Mouse (Mus musculus): Measurements from ENCODE around the gene Wdfy1.

Wdfy1 gene

DNA sequence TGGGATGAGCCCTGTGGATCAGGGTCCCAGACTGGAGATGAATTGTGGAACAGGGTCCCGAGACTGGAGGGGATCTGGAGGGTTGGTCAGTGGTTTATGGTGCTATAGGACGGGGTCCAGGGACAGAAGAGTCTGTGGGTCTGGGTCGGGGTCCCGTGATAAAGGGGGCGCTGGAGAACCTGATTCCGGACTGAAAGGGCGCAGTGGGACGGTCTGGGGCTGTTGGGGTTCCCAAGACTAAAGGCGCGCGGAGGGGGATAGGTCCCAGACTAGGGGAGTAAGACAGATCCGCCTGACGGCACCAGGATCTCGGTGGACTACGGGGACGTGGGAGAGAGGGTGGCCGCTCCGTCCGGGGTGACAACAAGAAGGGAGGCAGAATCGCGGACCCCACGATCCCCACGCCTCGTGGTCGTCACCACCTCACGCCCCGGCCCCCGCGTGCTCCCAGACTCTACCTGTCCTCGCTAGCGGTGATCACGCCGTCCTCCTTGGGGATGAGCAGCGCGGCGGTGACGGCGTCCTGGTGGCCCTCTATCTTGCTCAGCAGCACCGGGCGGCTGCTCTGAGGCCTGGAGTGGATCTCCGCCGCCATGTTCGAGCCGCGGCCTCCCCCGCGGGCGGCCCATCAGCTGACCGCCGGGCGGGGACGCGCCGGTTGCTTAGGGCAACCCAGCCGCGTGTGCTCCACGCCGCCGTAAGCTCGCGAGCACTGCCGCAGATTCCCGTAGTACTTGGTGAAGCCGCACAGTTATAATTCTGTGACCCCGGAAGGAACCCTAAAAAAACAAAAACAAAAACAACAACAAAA is 14.6 kb downstream of the Wdfy1 start:
- DNase-seq (ENCODE audit: extremely low spot score, low spot score) = peak; percentile 76

DNA sequence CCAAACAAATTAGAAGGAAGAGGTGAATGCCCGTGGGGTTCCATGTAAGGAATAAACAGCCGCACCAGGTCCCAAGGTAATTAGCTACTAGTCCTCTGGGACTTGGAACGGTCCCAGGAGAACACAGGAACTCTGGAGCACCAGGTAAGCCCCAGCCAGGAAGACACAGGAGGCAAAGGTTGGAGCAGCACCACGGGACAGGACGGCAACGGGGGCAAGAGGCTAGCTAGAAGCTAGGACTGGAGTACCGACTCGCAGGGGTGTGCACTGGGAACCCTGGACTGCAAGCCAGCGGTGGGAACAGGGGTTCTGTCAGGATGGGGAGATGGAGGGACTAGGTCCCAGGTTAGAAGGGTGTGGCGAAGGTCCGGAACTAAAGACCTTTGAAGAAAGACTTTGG is 15.3 kb downstream of the Wdfy1 start:
- no peak for DNase-seq (ENCODE audit: extremely low spot score, low spot score)

DNA sequence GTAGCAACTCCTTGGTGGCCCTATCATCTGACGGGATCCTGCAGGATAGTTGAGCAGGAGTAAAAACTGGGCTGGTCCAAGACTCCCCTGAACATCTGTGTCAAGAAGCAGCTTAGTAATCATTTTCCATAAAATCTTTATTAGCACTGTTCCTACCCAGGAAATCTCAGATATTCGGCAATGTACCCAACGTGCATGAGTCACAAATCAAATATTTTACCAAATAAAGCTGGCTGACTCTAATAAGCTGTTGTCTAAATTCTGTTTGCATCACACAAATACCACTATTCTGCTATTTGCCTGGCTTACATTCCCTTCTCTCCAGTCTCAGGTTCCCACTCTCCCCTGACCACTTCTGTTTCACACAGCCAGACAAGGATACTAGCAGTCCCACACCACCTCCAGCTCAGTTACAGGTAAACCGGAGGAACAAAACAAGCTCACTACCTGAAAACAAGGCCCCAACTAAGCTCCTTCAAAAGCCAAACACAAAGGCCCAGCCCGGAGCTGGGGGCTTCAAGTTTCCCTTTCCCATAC is 16.4 kb downstream of the Wdfy1 start:
- no peak for DNase-seq (ENCODE audit: extremely low spot score, low spot score)

DNA sequence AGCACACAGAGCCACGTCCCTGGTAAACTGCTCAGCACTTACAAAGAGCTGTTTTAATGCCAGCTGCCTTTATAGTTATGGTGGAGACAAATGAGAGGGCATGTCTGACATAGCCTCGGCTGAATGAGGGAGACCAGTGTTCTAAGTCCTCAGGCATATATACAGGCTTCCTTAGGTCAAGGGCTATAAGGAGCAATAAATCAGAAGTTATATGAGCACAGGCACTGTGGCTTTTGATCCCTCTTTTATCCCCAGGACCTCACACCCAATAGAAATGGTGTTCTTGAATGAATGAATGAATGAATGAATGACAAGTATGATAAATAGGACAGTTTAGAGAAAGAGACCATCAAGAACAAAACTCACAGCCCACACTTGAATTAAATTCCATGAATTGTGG is 16.9 kb downstream of the Wdfy1 start:
- DNase-seq (ENCODE audit: extremely low spot score, low spot score) = no peak

DNA sequence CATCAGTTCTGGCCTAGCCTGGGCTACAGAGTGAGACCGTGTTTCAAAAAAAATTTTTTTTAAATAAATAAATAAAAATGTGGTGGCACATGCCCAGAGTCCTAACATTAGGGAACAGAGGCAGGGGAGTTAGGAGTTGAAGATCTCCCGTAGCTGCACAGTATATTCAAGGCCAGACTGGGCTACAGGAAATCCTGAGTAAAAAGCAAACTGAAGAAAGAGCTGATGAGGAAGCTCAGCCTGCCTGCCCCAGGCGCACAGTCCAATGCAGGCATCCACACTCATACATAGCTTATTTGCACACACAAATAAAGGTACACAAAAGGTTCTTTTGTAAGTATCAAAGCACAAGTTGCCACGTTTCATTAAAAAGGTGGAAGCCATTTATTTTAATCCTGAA is 18.3 kb downstream of the Wdfy1 start:
- no peak for DNase-seq (ENCODE audit: extremely low spot score, low spot score)

DNA sequence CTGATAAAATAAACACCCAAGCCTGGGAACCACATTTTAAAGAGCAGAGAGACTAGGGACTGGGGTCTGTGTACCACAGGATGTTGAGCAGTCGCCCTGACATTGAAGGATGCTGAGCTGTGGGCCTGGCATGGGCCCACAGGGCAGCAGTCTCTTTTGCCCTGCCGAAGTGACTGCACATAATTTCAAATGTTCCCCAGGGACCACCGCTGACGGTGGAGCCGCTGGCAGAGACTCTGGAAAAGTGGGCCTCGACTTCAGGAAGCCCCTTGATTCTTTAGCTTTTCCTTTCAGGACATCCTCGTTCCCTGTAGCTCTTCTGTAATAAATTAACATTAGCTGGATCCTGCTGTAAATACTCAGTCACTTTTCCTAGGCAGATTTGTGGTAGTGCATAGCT is 18.8 kb downstream of the Wdfy1 start:
- DNase-seq (ENCODE audit: extremely low spot score, low spot score) = no peak

DNA sequence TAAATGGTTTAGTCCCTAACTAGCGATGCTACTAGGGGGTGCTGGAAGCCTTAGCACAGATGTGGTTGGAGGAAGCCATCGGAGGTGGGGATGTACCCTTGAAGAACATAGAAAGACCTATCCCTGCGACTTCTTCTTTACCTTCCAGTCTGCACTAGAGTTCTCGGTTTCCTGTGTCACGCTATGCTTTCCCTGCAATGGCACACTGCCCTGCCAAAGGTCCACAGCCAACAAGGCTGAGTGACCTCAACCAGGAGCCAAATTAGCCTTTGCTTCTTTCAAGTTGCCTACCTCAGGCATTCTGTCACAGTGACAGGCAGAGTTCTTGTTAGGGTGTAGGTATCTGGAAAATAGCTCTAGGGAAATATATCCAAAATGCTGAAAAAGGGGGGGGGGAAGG is 19.5 kb downstream of the Wdfy1 start:
- DNase-seq (ENCODE audit: extremely low spot score, low spot score) = no peak

DNA sequence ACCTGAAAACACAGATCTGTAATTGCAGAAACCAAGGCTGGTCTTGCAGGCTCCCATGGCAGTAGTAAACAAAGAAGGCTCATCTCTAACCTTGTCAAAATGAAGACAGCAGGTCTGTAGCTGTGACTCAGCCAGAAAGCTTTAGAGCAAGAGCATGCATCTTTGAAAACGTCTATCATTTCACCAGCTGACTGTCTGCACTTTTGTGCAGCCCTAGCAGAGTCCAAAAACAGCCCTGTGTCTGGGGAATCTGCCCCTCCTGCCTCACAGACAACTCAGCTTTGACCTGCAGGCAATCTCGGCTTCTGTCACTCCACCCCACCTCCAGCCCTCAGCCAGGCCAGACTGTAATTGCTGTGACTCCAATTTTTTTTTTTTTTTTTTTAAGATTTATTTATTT is 20.6 kb downstream of the Wdfy1 start:
- no peak for DNase-seq (ENCODE audit: extremely low spot score, low spot score)

DNA sequence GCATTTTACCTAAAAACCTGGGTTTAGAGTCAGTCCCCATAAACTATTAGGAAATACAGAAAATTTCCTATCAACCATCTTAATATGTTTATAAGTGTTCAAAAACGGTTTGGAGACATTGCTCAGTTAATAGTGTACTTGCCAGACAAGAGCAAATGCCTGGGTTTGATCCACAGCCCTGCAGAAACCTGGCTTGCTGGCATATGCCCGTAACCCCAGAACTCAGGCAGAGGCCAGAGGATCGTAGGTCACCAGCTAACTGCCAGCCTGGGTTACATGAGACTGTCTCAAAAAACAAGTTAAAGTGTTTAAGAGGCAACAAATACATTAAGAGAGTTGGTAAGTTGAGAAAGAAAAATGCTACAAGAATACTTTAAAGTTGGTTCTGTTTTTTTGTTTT is 21.0 kb downstream of the Wdfy1 start:
- no peak for DNase-seq (ENCODE audit: extremely low spot score, low spot score)

DNA sequence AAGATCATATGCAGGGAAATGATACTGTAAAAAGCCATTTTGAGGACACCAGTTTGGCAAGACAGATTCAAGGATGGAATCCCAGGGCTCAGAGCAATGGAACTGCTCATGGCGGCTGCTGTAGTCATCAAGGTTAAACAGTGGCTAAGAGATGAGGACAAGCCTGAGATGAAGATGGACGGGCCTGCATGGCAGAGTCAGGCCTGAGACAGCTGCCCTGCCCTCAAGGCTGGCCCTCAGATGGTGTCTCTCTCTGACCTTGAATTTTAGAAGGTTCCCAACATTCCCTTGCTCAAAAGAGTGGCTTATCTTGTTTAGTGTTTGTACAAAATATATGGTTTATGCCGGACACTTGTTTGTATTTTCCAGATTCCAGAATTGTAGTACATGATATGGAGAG is 22.5 kb downstream of the Wdfy1 start:
- DNase-seq (ENCODE audit: extremely low spot score, low spot score) = no peak

DNA sequence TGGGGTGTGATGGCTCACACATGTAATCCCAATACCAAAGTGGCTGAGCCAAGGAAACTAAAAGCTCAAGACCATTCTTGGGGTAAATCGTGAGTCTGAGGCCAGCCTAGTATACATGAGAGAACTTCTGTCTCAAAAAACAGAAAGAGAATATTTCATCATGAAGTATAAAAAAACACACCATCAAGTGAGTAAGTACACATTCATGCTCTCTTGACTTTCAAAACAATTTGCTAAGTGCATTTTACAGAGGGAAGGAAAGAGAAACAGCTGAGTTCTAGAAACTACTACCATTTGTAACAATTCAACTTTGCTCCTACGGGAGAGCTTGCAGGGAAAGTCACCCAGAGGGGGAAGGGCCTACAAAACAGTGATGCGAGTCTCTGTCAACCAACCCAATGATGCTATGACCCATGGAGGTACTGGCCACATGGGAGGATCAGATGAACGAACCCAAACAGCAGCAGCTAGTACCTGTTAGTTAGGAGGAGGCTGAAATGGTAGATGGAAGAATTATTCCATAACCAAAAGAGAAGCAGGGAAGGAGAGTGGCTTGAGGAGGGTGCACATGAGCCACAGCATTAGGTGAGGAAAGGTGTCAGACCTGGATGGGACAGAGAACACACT is 23.1 kb downstream of the Wdfy1 start:
- DNase-seq (ENCODE audit: extremely low spot score, low spot score) = no peak

DNA sequence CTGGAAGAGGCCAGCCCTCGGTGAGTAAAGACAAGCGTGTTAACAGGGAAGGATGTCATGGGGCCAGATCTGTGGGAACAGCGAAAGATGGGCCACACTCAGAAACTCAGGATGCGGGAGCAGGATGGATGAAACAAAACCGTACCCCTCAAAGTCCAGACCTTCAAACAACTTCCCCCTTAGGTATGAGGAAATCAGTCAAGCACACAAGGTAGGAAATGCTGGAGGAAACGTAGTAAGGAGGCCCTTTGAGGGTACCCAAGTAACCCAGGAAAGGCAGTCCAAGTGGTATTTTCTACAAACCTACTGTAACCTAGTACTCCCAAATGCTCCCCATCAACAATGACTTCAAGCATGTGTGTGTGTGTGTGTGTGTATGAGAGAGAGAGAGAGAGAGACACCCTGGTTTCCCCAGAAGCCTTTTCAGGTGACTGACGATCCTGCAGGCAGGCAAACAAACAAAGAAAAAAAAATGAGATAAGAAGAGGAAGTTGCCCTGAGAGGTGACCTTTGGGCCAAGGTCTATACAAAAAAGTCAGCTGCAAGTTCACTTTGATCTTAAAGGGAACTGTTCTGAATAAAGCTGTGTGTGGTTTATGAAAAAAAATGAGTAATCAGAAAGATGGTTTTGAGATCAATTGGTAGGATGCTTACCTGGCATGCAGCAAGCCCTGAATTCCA is 23.8 kb downstream of the Wdfy1 start:
- no peak for DNase-seq (ENCODE audit: extremely low spot score, low spot score)

DNA sequence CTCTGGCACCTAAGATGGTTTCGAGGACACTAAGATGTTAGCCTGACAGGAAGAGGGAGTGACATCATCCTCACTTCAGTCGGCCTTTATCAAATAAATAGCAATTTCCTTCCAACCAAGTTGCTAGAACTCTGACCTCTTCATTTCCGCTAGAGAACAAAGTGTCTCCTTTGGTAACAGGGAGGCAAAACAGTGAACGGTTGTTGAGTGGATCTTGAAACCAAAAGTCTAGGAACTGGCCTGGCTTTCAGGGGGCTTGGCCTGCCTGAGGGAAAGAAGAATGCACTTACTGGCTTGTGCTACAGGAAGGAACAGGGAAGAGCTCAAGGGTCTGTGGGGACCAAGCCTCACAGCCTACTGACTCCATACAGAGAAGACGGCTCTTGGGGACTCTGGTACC is 24.8 kb downstream of the Wdfy1 start:
- DNase-seq (ENCODE audit: extremely low spot score, low spot score) = no peak

DNA sequence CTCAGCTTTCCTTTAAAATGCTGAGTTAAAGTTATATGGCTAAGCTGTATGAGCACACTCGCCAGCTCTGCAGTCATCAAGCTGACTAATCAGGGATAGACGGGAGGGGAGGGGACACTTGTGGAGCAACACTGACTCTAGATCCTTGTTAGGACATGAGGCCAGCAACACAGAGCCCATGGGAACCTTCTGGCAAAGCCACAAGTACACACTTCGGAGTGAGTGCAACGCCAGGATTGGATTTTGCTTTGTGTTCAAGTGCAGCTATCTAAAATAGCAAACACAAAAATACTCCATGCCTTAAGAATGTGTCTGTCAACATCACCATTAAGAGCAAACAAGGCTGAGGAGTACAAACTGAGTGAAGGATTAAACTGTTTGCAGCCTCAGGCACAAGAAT is 29.9 kb downstream of the Wdfy1 start:
- DNase-seq (ENCODE audit: extremely low spot score, low spot score) = no peak

DNA sequence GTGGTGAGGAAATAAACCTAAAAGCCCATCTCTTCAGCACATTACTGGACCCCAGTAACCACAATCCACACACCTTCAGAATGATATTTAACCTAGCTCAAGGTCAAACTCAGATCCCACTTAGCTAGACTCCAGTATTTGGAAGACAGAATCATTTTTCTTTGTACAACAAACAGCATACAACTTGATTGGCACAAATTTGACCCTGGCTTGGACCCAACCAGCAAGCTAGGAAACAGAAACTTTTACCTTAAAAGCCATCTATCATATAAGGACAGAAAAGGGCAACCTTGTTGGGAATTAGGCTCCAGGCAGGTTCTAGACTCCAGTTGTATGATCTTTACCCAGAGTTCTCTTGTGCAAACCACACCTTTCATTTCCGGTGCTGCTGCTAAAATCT is 32.6 kb downstream of the Wdfy1 start:
- DNase-seq (ENCODE audit: extremely low spot score, low spot score) = no peak

DNA sequence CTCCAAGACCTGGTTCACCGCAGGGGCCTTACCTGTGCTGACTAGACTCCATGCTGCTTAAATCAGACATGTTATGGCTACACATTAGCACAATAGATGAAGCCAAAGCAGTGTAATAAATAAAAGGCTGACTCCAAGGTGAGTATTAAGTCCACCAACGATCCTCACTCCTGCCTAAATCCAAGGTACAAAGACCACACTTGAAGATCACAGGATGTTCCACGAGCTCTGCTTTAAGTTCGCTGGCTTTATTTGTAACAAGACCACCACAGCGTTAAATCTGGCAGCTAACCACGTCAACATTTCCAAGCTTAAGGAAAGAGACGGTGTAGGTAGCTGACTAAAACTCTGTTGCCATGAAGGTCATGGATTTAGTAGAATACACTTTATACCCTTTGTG is 33.0 kb downstream of the Wdfy1 start:
- no peak for DNase-seq (ENCODE audit: extremely low spot score, low spot score)

DNA sequence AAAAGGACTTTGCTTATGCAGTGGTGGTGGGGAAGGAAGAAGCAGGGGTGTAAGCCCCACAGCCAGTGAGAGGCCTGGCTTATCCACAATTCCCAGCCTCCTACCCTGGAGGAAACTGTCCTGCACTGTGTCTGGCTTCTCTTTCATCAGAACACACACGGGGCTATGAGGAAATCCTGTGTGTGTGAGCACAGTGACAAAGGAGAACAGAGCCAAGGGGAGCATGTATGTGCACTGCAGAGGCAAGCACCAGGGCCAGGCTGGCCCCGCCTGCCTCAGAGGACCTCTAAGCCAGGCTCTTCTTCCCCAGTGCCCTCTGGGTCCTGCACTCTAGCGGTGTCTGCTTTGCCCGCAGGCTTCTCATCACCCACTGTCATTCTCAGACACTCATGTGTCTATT is 34.9 kb downstream of the Wdfy1 start:
- DNase-seq (ENCODE audit: extremely low spot score, low spot score) = no peak

DNA sequence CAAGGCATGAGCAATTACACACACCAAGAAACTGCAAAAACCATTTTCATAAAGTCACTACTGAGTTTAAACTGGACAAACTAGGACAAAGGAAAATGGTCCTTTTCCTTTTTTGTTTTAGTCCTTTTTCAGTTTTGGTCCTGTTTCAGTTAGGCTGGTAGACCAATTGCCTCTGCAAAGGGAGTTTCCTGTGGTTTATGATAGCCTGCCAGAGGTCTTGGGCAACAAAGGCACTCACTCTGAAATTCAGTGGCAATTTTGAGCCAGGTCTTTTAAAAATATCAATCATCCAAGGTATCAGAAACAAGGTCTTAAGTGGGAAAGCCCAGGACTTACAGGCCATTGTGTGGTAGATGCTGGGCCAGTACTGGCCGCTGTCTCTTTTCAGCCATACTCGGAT is 36.2 kb downstream of the Wdfy1 start:
- no peak for DNase-seq (ENCODE audit: extremely low spot score, low spot score)

DNA sequence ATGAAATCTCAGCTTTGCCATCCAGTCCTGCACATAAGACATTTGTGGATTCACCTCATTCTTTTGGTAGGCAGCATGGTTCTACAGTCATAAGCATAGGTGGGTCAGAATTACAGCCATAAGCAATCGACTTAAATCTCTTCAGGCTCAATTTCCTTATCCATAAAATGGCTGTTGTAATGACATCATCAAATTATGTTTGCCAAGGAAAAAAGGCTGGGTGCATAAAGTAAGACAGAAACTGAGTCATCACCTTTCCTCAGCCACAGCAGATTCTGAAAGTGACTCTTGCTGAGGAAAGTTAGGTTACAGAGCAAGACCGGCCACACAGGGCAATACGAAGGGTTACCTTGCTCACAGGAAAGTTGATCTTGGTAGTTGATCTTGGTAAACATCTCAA is 39.5 kb downstream of the Wdfy1 start:
- no peak for DNase-seq (ENCODE audit: extremely low spot score, low spot score)

DNA sequence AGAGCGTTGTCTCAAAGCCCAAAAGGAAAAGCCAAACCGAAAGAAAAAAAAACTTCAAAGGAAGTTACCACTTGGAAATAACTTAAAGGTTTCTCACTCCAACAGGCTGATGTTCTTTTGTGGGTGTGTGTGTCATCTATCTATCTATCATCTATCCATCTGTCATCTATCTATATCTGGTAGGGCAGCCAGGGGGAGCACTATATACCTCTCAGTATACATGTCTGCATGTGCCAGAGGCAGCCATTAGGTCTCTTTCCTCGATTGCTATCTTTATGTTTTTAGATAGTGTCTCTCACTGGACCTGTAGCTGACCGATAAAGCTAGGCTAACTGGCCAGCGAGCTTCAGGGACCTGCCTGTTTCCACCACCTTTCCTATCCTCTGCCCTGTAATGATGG is 41.1 kb downstream of the Wdfy1 start:
- no peak for DNase-seq (ENCODE audit: extremely low spot score, low spot score)

DNA sequence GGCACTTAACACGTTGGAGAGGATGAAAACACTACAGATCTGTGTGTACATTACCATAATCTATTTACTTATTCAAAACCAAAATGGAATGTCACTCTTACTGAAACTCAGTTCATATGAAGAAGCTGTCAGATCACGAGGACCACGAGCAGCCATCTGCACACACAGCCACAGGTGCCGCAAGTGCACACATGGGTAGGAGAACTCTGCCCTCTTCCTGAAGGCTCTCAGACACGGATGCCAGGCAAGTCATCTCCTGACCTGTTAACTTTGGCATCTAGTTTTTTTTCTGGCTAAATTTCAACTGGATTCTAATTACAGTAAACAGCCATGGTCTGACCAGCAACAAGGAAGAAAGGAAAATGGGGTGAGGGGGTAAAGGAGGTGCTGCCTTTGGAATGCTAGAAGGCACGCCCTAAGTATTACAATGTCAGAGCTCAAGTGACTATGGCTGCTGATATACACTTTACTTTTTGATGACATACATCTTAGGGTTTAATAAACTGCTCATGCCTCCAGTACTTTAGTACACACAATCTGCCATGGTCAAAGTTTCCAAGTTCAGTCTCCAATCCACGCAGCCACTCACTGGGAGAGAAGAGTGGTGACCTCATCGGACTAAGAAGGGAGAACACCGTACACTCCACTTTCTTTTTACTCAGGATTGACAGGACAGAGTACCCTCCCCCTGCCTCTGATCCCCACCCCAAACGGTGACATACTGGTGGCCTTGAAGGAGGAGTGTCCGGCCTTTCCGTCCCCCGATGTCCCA is 61.6 kb downstream of the Wdfy1 start:
- DNase-seq (ENCODE audit: extremely low spot score, low spot score) = no peak

DNA sequence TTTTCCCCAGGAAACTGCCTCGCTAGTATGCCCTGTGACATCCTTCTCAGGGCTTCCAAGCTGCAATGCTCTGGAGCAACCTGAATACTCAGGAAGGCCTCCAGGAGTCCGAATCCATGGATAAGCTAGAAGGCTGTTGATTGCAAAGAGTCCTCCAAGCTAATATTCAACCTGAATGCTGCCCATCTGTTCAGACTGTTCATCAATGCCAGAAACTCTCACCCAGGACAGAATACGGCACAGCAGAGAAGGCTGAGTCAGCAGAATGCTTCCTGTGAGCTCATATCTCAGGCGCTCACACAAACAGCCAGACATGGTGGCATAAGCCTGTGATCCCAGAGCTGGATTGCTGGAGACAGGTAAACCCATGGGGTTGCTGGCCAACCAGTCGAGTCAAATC is 62.9 kb downstream of the Wdfy1 start:
- DNase-seq (ENCODE audit: extremely low spot score, low spot score) = no peak
